In genomic region chr15:95192951-95193350, GRCm38 (mm10) we compare ENCODE assay signal across 14 mouse cellular contexts.
"Had no signal": no experiment of that assay in that cellular context is flagged by ENCODE, and none has a peak within 500 bp of the region (broad histone marks: within the 10 kb centered on the region; RNA-seq: fewer than 3 reads in every experiment).

No protein-coding gene starts in this region.

- H3K9ac ChIP-seq: liver, embryonic 15.5 days; lung, embryonic 15.5 days; neural tube, embryonic 15.5 days had no signal

- DNase-seq: kidney, postnatal 14 days; lung, postnatal 14 days; midbrain, embryonic 14.5 days; right cerebral cortex, adult 18-20 months; right cerebral cortex, postnatal 25 days; thymus, postnatal 36 days had no signal

- H3K27me3 ChIP-seq: liver, embryonic 15.5 days; lung, embryonic 15.5 days; neural tube, embryonic 15.5 days had no signal

- H3K4me1 ChIP-seq: limb, embryonic 10.5 days; liver, embryonic 15.5 days; lung, embryonic 15.5 days; midbrain, embryonic 10.5 days; neural tube, embryonic 15.5 days had no signal

- H3K9me3 ChIP-seq: limb, embryonic 10.5 days; lung, embryonic 15.5 days; midbrain, embryonic 10.5 days; neural tube, embryonic 15.5 days had no signal

- H3K4me3 ChIP-seq: left cerebral cortex, adult 2 months; limb, embryonic 10.5 days; liver, embryonic 15.5 days; lung, embryonic 15.5 days; midbrain, embryonic 10.5 days; myocyte; neural tube, embryonic 15.5 days had no signal

- H3K27ac ChIP-seq: left cerebral cortex, adult 2 months; limb, embryonic 10.5 days; liver, embryonic 15.5 days; lung, embryonic 15.5 days; midbrain, embryonic 10.5 days; neural tube, embryonic 15.5 days had no signal

- H3K4me2 ChIP-seq: liver, embryonic 11.5 days; liver, embryonic 15.5 days; lung, embryonic 15.5 days; neural tube, embryonic 15.5 days had no signal

- H3K36me3 ChIP-seq: limb, embryonic 10.5 days; liver, embryonic 15.5 days; lung, embryonic 15.5 days; midbrain, embryonic 10.5 days; neural tube, embryonic 15.5 days had no signal
